Mouse (Mus musculus): ENCODE results near the gene Timd2.

DNA sequence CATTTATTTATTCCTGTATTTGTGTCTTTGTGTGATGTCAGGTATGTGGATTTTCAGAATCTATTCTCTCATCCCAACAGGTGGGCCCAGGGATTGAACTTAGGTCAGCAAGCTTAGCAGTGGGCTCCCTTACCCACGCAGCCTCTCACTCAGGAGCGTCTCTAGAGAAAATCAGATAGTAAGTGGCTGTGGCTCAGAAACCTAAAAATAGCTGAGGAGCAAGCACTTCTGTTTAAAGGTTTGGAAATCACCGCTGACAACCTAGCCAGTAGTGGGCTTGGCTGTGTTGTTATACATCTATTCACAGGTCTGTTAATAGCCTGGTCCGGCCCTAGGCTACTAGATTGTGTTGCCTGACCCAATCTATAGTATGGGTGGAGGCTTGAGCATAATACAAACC, 23.1 kb downstream of the Timd2 start:
- no peak for TF ChIP-seq CTCF (IDR thresholded peaks at IDR 0.05; ENCODE audit: control insufficient read depth, insufficient read depth, insufficient read length)
- no peak for TF ChIP-seq MYOG (IDR thresholded peaks at IDR 0.05; ENCODE audit: control insufficient read depth, extremely low read depth, insufficient read length)
- TF ChIP-seq MAX (IDR thresholded peaks at IDR 0.05) = no peak
- TF ChIP-seq FOSL1 (IDR thresholded peaks at IDR 0.05; ENCODE audit: insufficient read depth, low read length, poor library complexity, severe bottlenecking) = no peak
- no peak for TF ChIP-seq MYOD1 (IDR thresholded peaks at IDR 0.05; ENCODE audit: control insufficient read depth, insufficient read length, low read depth)
